Mouse (Mus musculus) midbrain, embryonic 16.5 days (tissue): ENCODE measurements around the gene Cfap45. TPM values are rescaled to one million over a fixed set of nuclear protein-coding genes. Genes with fewer than 3 reads are reported as not detected.

Experiments used
- polyA plus RNA-seq: library from polyadenylated mRNA; unstranded; fragments of >200 nt; fragmentation: Nextera tagmentation; extraction: Ambion mirVana; gene quantifications from 2 replicates; pipeline ENCODE4 v1.2.1, GENCODE M21; 2015

The Cfap45 gene
- polyA plus RNA-seq, 1 experiment from 2014 or later, result 4.7 TPM

Other genes with a start within 250 kb of the Cfap45 start
- 53.2 and 69.0 TPM in 2 replicates for gene Atp1a2, start 222.7 kb upstream of the Cfap45 start, polyA plus RNA-seq
- 7.7 and 7.8 TPM in 2 replicates for gene Kcnj9, start 191.5 kb upstream of the Cfap45 start, polyA plus RNA-seq
- gene Kcnj10, start 179.6 kb upstream of the Cfap45 start, polyA plus RNA-seq, result 1.5 and 2.5 TPM in 2 replicates
- 3.4 and 3.5 TPM in 2 replicates for gene Pigm, start 144.3 kb upstream of the Cfap45 start, polyA plus RNA-seq
- gene Slamf9, start 45.4 kb upstream of the Cfap45 start, polyA plus RNA-seq, result 0.23 and 0.37 TPM in 2 replicates
- gene Igsf9, start 39.0 kb upstream of the Cfap45 start, polyA plus RNA-seq, result 73.0 and 74.4 TPM in 2 replicates
- gene Tagln2, start 20.8 kb upstream of the Cfap45 start, polyA plus RNA-seq, result 47.3 and 53.0 TPM in 2 replicates
- 0.72 and 1.3 TPM in 2 replicates for gene Vsig8, start 35.1 kb downstream of the Cfap45 start, polyA plus RNA-seq
- gene Slamf8, start 69.8 kb downstream of the Cfap45 start, polyA plus RNA-seq, result not detected in 2 replicates
- gene Fcrl6, start 81.8 kb downstream of the Cfap45 start, polyA plus RNA-seq, result 0.09 and 0.12 TPM in 2 replicates
- 7.1 and 8.0 TPM in 2 replicates for gene Dusp23, start 112.2 kb downstream of the Cfap45 start, polyA plus RNA-seq
- not detected in 2 replicates for gene Crp, start 177.3 kb downstream of the Cfap45 start, polyA plus RNA-seq